Mouse (Mus musculus) CH12.LX (cell line): ENCODE measurements around the gene Becn1. TPM values are rescaled to one million over a fixed set of nuclear protein-coding genes. Genes with fewer than 3 reads are reported as not detected.

Experiments
- DNase-seq: peaks from one replicate; pipeline ENCODE4 v3.0.0-alpha.2; 2013; ENCODE audit errors: extremely low read depth
- H3K27ac ChIP-seq: 2 replicates; pipeline ENCODE4 v1.5.1; 2012; ENCODE audit warnings: low read depth, mild to moderate bottlenecking, control low read depth, moderate library complexity; ENCODE audit not compliant: insufficient read depth
- H3K27me3 ChIP-seq: replicated peaks from 2 replicates; pipeline ENCODE3; 2012; ENCODE audit warnings: inconsistent platforms
- H3K36me3 ChIP-seq, 2 experiments: replicated peaks in 1 of 2; 2 replicates each; pipeline versions ENCODE3 to v1.6.1; 2012; ENCODE audit warnings: inconsistent platforms in 1 of 2, low read length in 1 of 2, mild to moderate bottlenecking in 1 of 2, mixed read lengths in 1 of 2, moderate library complexity in 1 of 2; ENCODE audit not compliant: control insufficient read depth in 1 of 2, insufficient read depth in 1 of 2
- H3K4me1 ChIP-seq, 2 experiments: 2 replicates each; pipeline ENCODE4 v1.6.1; 2012; ENCODE audit warnings: inconsistent platforms in 1 of 2, moderate library complexity in 1 of 2; ENCODE audit not compliant: insufficient read depth in 2 of 2, control insufficient read depth in 1 of 2
- H3K4me2 ChIP-seq: 2 replicates; pipeline ENCODE4 v1.6.1; 2012; ENCODE audit warnings: low read depth, mild to moderate bottlenecking, control low read depth; ENCODE audit not compliant: poor library complexity, insufficient read depth, severe bottlenecking
- H3K4me3 ChIP-seq, 3 experiments: fragments of 150-350 bp in 1 of 3; sonication (generic) in 1 of 3; replicated peaks in 1 of 3; 2 replicates each; pipeline versions ENCODE3 to v1.5.1; 2011 to 2012; ENCODE audit warnings: low read depth in 2 of 3, low read length in 2 of 3, mild to moderate bottlenecking in 2 of 3, moderate library complexity in 2 of 3, control low read depth in 1 of 3, improper control_type of control experiment in 1 of 3, inconsistent platforms in 1 of 3, mixed read lengths in 1 of 3; ENCODE audit not compliant: poor library complexity in 1 of 3
- H3K79me2 ChIP-seq: replicated peaks from 2 replicates; pipeline ENCODE4 v1.6.1; 2012; ENCODE audit warnings: mild to moderate bottlenecking, moderate library complexity; ENCODE audit not compliant: control insufficient read depth, poor library complexity, insufficient read depth, severe bottlenecking; ENCODE audit errors: extremely low read depth
- H3K9ac ChIP-seq: 2 replicates; pipeline ENCODE4 v1.6.1; 2012; ENCODE audit warnings: low read depth, mild to moderate bottlenecking, control low read depth, moderate library complexity; ENCODE audit not compliant: insufficient read depth
- H3K9me3 ChIP-seq: replicated peaks from 2 replicates; pipeline ENCODE3; 2012; ENCODE audit warnings: low read length, inconsistent platforms, mixed read lengths
- BHLHE40 ChIP-seq: IDR thresholded peaks from 2 replicates; pipeline ENCODE4 v1.6.1; 2011; ENCODE audit warnings: mild to moderate bottlenecking, low read depth, low read length, improper control_type of control experiment
- CHD1 ChIP-seq: IDR thresholded peaks from 2 replicates; pipeline ENCODE4 v1.6.1; 2012; ENCODE audit warnings: low read depth, low read length, improper control_type of control experiment, inconsistent platforms
- CHD2 ChIP-seq: IDR thresholded peaks from 2 replicates; pipeline ENCODE4 v1.6.1; 2011; ENCODE audit warnings: low read length, improper control_type of control experiment
- CTCF ChIP-seq, 2 experiments: IDR thresholded peaks in 1 of 2; conservative IDR thresholded peaks in 1 of 2; 2 replicates each; pipeline ENCODE4 v1.5.1; 2011 to 2012; ENCODE audit warnings: low read depth in 2 of 2, low read length in 2 of 2, improper control_type of control experiment in 1 of 2, inconsistent platforms in 1 of 2, mild to moderate bottlenecking in 1 of 2, moderate library complexity in 1 of 2
- GABPA ChIP-seq: IDR thresholded peaks from 2 replicates; pipeline ENCODE4 v1.6.1; 2012; ENCODE audit warnings: low read depth, low read length, improper control_type of control experiment, inconsistent platforms; ENCODE audit not compliant: insufficient replicate concordance
- HCFC1 ChIP-seq: IDR thresholded peaks from 2 replicates; pipeline ENCODE4 v1.6.1; 2012; ENCODE audit warnings: low read depth, mild to moderate bottlenecking, inconsistent platforms, low read length, improper control_type of control experiment
- IRF4 ChIP-seq: IDR thresholded peaks from 2 replicates; pipeline ENCODE4 v1.6.1; 2014; ENCODE audit warnings: low read depth, mild to moderate bottlenecking, inconsistent platforms, low read length, improper control_type of control experiment
- JUN ChIP-seq: IDR thresholded peaks from 2 replicates; pipeline ENCODE4 v1.6.1; 2011; ENCODE audit warnings: low read depth, mild to moderate bottlenecking, low read length, improper control_type of control experiment, moderate library complexity; ENCODE audit not compliant: insufficient read depth
- KAT2A ChIP-seq: IDR thresholded peaks from 2 replicates; pipeline ENCODE4 v1.6.1; 2012; ENCODE audit warnings: low read length, improper control_type of control experiment, inconsistent platforms; ENCODE audit not compliant: insufficient replicate concordance
- MAFK ChIP-seq: IDR thresholded peaks from 2 replicates; pipeline ENCODE4 v1.6.1; 2011; ENCODE audit warnings: low read length, improper control_type of control experiment; ENCODE audit not compliant: insufficient replicate concordance
- MAX ChIP-seq: IDR thresholded peaks from 2 replicates; pipeline ENCODE4 v1.6.1; 2011; ENCODE audit warnings: low read length, improper control_type of control experiment
- MEF2A ChIP-seq: IDR thresholded peaks from 2 replicates; pipeline ENCODE4 v1.6.1; 2014; ENCODE audit warnings: low read depth, mild to moderate bottlenecking, inconsistent platforms, low read length, improper control_type of control experiment, borderline replicate concordance
- MYC ChIP-seq: IDR thresholded peaks from 2 replicates; pipeline ENCODE4 v1.6.1; 2011; ENCODE audit warnings: low read depth, mild to moderate bottlenecking, improper control_type of control experiment, low read length
- NELFE ChIP-seq: IDR thresholded peaks from 2 replicates; pipeline ENCODE4 v1.6.1; 2011; ENCODE audit warnings: low read depth, low read length, improper control_type of control experiment
- POLR2A ChIP-seq: IDR thresholded peaks from 2 replicates; pipeline ENCODE4 v1.6.1; 2011; ENCODE audit warnings: low read depth, mild to moderate bottlenecking, improper control_type of control experiment, low read length
- RAD21 ChIP-seq: IDR thresholded peaks from 2 replicates; pipeline ENCODE4 v1.6.1; 2011; ENCODE audit warnings: low read depth, mild to moderate bottlenecking, low read length, improper control_type of control experiment, moderate library complexity
- SMC3 ChIP-seq: IDR thresholded peaks from 2 replicates; pipeline ENCODE4 v1.6.1; 2011; ENCODE audit warnings: low read depth, low read length, improper control_type of control experiment
- TBP ChIP-seq: conservative IDR thresholded peaks from 2 replicates; pipeline ENCODE4 v1.6.1; 2011; ENCODE audit warnings: low read depth, low read length, improper control_type of control experiment
- USF1 ChIP-seq: IDR thresholded peaks from 2 replicates; pipeline ENCODE4 v1.6.1; 2014; ENCODE audit warnings: low read depth, mild to moderate bottlenecking, inconsistent platforms, low read length, improper control_type of control experiment
- USF2 ChIP-seq: conservative IDR thresholded peaks from 2 replicates; pipeline ENCODE4 v1.6.1; 2011; ENCODE audit warnings: low read depth, low read length, improper control_type of control experiment
- ZC3H11A ChIP-seq: IDR thresholded peaks from 2 replicates; pipeline ENCODE4 v1.6.1; 2012; ENCODE audit warnings: low read depth, mild to moderate bottlenecking, inconsistent platforms, low read length, improper control_type of control experiment
- ZKSCAN1 ChIP-seq: IDR thresholded peaks from 2 replicates; pipeline ENCODE4 v1.6.1; 2012; ENCODE audit warnings: low read depth, inconsistent platforms, low read length, improper control_type of control experiment, borderline replicate concordance
- dilution Hi-C: fragments of 300-500 bp; cut with MboI; formaldehyde crosslinking; loops from 2 replicates; pipeline ENCODE4 v1.14.3; 2020; ENCODE audit warnings: low sequenced_read_pairs; ENCODE audit not compliant: extremely low pct_unique_long_range_greater_than_20kb, extremely low pct_ligation_motif_present
- in situ Hi-C: fragments of 300-500 bp; cut with MboI; formaldehyde crosslinking; loops from 3 replicates; pipeline ENCODE4 v1.14.3; 2019; ENCODE audit warnings: low sequenced_read_pairs, low pct_ligation_motif_present, low pct_unique_long_range_greater_than_20kb, mixed read lengths
- polyA plus RNA-seq: library from polyadenylated mRNA; unstranded; fragments of >175 nt; gene quantifications from 2 replicates; pipeline ENCODE4 v1.2.1, GENCODE M21; 2012; ENCODE audit warnings: low read depth; ENCODE audit not compliant: insufficient read length
- total RNA-seq, 2 experiments: library from RNA; depleted of rRNA; stranded (reverse); fragments of 300-350 nt in 1 of 2; fragments of >200 nt in 1 of 2; gene quantifications; 2 replicates each; pipeline ENCODE4 v1.2.3; 2012 to 2014

The Becn1 gene
- total and polyA plus RNA-seq, 3 experiments: 177 to 280 (median 224) TPM

DNA sequence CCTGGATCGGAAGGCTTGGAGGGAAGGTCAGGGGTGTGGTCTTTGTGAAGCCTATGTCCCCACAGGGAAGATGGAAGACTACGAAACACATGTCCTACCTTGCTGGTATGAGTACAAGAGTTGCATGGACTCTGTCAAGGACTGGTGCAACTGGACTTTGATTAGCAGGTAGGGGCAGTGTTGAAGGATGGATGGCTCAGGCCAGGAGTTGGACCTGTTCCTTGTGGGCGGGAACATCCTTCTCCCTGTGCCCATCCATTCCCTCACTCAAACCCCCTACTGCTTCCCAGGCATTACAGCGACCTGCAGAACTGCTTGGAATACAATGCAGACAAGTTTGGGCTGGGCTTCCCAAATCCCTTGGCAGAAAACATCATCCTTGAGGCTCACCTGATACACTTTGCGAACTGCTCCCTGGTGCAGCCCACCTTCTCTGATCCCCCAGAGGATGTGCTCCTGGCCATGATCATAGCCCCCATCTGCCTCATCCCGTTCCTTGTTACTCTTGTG lies 54.5 kb downstream of the Becn1 start:
- Histone ChIP-seq H3K79me2 (no peaks in the 10 kb centered on the region), H3K4me1 (peaks cover 7 to 9% of the 10 kb centered on the region in 2 experiments), H3K9ac (no peak overlapping the region), H3K27ac (no peak overlapping the region), H3K27me3 (peaks cover 65% of the 10 kb centered on the region), H3K4me3 (no peak overlapping the region), H3K4me2 (no peak overlapping the region), H3K9me3 (no peaks in the 10 kb centered on the region), H3K36me3 (no peaks in the 10 kb centered on the region)
- no peak for DNase-seq
- TF ChIP-seq USF2 (no peak), USF1 (no peak), NELFE (no peak), CHD2 (no peak), CHD1 (no peak), CTCF (conservative IDR thresholded peaks at IDR 0.05 in 1 of 2, IDR thresholded peaks at IDR 0.05 in 1 of 2; ENCODE audit: low read depth in 2 of 2, low read length in 2 of 2) (no peak)
- dilution Hi-C loops (no loop called here), in situ Hi-C loops (no loop called here)

DNA sequence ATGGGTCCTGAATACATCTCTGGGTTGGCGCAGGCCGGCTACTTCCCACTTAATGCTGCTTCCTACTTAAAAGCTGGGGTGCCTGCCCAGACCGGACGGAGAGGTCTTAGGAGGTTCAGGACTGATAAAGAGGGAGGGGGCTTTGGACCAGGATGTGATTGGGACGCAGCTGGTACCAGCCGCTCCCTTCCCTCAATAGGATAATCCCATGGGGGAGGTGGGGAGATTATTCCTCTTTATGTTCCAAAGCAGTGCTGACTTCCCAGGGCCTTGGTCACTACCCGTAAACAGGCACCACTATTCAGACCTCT lies 55.4 kb downstream of the Becn1 start:
- no peaks in the 10 kb centered on the region for H3K36me3 ChIP-seq
- in situ Hi-C loops: no loop called here
- peak overlapping the region; percentile 70 for H3K4me2 ChIP-seq
- no peaks in the 10 kb centered on the region for H3K79me2 ChIP-seq
- no peak overlapping the region for H3K27ac ChIP-seq
- peaks cover 70% of the 10 kb centered on the region for H3K27me3 ChIP-seq
- TF ChIP-seq BHLHE40 (no peak), MAX (no peak), SMC3 (no peak), HCFC1 (no peak), GABPA (no peak), KAT2A (no peak), TBP (no peak), ZC3H11A (no peak), MYC (no peak), IRF4 (no peak), CHD2 (no peak), MEF2A (no peak), NELFE (no peak), POLR2A (no peak), MAFK (no peak), JUN (no peak), ZKSCAN1 (no peak), RAD21 (no peak)
- H3K9me3 ChIP-seq: no peaks in the 10 kb centered on the region
- no peak overlapping the region for H3K9ac ChIP-seq
- no peak for DNase-seq
- H3K4me1 ChIP-seq: peaks cover 6 to 7% of the 10 kb centered on the region in 2 experiments
- peak overlapping the region in 1 of 3 experiments; percentile 50 for H3K4me3 ChIP-seq
- dilution Hi-C loops: no loop called here
